Mouse (Mus musculus) thymus, postnatal 10 days (tissue): ENCODE data around the gene Cxadr.

Experiments used
- DNase-seq, 2 experiments: peaks; one replicate each; pipeline ENCODE4 v3.0.0; 2021; ENCODE audit warnings: low spot score in 2 of 2

Gene Cxadr

DNA sequence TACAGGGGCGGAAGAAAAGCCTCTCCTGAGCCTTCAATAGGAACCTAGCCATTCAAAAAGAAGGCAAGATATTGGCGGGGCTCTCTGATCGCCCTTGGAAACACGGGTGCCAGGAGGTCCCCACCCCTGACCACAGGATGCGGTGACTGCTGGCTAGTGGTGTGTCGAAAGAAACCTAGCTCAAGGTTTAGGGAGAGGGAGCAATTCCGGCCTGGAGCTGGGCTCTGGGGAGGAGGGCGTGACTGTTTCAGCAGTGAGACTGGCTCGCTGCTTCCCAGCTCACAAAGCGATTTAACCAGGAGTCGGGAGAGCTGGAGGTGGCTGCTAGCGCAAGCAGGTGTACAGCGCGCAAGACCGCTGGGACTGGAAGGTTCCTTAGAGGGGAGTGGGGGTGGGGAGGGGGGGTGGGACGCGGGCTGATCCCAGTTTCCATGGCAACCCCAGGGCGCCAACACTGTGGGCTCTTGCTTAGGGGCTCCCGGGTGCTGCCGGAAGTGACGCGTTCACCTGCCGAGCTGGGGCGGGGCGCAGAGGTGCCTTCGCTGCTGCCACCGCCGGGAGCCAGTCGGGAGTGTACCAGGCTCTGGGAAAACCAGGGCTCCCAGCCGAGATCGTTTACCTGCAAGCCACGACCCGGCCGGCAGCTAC, at the start of gene Cxadr:
Cxadr (plus strand) TSS at position 307 of the 648 bp plus-strand sequence.
- DNase-seq, result peak; percentile 70 to 74

DNA sequence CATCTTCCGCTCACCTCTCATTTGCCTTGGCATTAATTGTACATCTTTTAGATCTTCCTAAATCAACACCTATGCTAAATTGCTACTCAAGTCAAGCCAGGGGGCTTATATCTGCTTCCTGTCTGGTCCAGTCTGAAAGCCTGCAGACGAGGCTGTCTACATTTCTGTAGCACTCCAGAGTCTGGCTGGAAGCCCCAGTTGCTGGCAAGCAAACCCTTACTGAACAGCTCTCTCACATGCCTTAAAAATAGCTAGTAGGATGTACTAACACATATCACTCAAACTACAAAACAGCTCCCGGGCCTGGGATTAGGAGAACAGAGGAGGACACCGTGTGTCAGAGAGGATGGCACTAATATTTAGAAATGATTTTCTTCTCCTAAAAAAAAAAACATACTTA, 42.3 kb upstream of the Cxadr start:
- no peak for DNase-seq

DNA sequence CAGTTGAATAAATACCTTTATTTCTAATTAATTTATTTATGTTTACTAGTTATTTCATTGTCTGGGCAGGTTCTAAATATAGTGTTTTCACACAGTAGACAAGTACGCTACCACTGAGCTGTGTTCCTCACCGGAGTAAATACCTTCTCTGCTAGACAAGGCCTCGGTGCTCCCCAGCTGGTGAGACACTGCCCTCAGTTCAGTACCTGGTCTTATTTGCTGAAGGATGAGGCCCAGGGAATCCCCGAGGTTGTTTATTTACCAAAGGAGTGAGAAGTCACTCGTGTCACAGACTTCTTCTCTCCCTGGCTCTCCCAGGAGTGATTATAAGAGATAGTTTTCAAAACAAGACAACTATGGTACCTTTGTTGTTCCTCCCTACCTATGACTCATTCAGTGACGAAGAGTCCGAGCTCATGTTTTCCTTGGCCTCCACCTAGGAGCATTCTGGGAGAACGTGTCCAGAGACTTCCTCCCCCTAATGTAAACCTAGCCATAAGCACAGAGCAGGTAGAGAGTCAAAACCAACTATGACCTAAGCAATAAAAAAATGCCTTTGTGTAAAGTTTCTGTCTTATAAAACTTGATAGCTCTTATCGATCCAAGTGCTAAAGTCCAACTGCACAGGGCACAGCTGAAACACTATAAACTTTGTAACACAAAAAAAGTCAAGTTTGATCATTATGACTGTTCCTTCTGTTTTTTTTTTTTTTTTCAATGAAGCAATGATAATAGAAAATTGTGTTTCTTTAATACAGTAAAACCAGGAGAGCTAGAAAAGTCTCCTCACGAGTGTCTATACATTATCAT, 41.0 kb upstream of the Cxadr start:
- no peak for DNase-seq

DNA sequence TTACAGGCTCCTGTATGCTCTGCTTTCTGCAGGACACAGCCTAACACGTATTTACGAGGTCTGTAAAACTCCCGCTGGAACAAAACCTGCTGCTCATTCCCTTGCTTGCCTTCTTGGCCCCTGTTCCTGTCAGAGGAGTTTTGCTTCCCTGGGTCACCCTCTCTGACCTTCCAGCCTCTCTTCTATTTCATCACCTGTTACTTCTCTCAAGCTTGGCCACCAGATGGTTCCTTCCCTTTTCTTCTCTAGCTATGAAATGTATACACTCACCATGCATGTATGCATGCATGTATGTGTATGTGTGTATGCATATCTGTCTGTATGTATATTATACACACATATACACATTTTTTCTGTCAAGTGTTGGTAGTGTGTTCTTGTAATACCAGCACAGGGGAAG, 39.8 kb upstream of the Cxadr start:
- no peak for DNase-seq

DNA sequence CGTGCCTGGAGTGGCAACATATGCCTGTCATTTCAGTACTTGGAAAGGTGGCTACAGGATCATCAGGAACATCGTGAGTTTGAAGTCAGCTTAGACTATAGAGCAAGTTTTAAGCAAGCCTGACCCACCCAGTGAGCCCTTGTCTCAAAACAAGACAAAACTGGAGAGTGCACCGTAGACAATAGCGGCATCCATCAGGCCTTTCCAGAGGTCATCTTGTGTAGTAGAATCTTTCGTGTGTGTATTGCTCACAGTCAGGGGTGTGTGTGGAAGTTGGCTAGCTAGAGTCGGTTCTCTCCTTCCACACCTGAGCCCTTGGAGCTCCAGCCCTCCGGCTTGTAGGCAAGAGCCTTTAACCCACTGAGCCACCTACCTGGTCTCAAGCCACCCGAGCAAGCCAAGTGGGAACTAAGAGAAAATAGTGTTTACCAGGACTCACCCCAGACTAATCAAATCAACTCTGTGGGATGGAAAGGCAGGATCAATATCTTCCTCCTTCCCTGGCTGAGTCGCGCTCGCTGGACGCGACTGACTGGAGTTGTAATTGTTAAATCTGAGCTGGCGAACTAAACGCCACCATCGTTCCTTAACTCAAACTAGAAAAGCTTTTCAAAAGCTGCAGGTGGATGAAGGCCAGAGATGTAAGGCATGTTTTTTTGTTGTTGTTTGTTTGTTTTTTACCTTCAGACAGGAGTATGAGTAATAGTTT, 36.7 kb upstream of the Cxadr start:
- DNase-seq, result no peak

DNA sequence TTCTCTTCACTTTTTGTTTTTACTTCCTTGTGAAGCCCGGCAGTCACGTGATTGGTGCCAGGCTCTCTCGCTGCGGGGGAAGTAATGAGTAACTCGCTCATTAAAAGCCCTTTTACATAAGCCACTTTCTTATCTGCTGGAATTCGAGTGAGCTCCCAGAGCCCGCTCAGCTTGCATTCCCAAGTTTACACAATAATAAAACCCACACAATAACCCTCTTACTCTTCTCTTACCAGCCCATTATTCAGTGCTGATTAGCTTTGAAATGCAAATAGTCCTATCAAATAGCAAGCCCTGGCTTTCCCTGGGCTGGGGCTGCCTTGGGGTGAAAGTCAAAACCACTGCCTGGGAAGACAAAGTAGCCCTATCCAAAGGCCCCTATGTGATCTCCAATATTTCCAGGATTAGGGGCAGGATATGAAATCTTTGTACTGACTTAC, 36.1 kb upstream of the Cxadr start:
- DNase-seq, result peak in 1 of 2 experiments; percentile 10

DNA sequence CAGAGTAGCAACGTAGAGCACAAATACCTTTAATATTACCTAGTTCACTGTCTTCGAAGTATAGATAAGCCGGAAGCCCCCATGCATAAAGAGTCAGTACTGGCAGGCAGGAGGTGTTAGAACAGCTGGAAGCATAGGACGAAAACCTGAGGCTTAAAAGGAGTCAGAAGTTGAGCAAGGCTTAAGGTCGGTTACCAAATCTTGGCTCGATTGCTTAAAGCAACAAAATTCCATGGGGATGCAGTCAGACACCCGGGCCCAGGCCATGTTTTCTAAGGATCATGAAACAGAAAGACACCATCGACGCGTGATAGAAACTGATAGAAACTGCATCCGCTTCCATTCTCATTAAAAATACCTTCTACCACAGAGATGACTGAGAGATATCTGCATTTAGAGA, 35.5 kb upstream of the Cxadr start:
- DNase-seq, result no peak

DNA sequence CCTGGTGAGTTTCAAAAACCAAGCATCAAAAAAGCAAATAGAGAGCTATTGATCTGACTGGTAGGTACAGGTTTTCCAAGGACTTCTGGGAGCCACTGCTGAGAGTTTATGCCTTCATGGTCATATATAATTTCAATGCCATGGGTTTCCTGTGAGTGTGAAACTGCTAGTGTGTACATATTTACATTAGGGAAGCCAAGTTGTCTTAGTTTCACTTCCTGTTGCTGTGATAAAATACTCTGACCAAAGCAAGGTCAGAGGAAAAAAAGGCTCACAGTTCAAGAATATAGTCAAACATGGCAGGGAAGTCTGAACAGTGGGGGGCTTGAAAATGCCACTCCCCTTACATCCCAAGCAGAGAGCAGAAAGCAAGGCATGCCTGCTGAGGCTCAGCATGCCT, 33.8 kb upstream of the Cxadr start:
- no peak for DNase-seq

DNA sequence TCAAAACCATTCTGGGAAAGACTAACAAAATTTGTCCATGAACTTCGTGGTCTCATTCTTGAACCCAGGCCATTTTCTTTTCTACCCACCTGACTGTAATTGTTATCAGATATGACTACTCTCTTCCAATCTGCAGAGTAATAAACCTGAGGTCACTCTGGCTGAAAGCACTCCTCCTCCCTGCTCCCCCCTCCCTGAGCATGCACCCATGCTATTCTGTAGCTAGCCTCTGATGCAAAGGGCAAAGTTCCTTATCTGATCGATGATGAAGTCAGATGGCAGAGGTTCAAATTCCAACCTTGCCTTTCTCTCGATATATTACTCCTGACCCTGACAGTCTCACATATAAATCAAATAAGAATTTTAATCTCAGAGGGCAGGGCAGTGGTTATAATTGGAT, 33.1 kb upstream of the Cxadr start:
- no peak for DNase-seq

DNA sequence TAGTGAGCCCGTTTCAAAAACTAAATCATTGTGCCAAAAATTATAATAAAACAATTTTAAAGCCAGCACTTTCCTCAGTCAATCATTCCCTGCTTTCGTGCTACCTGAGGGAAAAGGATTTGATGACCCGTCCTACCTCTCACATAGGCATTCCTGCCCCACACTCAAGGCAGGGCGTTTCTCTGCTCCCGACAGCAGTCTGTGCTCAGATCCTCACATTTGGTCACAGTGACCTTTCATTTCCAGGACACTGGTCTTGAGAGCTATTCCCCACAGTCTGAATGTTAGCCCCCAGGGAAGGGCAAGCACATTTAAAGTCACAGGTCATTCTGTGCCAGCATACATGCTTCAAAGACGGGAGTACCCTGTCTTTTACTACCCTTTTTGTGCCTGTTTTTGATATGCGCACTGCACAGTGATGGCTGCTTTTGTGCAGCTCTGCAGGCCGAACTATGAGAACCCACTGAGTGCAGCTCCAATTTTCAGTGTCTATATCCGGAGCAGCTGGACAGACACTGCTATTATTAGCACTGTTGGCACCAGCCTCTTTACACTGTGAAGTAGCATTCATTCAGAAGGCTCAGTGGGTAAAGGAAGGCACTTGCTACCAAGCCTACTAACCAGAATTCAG, 26.3 kb upstream of the Cxadr start:
- DNase-seq, result no peak

DNA sequence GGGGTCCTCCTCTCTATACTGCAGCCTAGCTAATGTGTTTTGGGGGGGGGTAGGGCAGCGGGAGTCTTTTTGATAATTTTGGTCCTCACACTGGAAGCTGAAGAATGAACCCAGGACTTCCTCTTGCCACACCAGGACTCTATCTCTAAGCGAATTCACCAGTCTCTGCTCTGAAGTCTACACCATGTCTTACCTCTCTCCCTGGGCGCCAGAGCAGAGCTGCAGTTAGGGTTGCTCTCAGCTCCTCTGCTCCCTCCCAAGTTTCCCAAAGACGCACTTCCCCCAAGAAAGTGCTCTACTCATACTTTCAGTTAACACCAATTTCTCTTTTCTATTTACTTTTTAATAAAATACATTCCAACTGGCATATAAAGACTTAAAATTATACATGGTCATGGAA, 23.7 kb upstream of the Cxadr start:
- no peak for DNase-seq

DNA sequence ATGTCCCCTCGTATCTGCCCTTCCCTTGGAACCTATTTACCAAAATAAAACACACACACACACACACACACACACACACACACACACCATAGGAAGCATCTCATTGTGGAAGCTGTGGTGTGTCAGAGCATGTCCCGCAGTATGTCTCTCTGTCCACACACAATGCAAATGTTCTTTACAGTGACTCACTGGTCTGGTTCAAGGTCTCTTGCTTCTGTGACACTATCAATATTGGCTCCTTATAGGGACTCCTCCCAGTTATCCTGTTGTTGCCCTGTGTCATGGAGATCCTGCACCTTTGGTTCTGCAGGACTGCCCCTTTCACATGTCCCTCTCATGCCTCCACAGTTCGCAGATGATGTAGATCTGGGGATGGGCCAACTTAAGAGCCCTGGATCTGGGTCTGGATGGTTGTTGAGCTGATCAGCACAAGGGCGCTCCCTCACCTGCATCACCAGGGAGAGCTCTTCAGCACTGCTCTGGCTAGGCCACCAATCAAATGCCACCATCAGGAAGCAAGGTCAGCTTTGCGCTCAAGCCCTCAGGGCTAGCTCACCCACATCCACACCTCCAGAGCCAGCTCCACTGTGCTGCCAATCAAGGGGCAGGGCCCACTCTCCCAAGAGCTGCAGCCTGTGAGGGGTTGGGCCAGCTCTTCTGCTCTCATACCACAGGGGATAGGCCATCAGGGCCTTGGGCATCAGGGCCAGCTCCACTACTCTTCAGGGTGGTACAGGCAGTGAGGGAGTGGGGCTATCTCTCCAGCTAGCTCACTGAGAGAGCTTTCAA, 21.0 kb upstream of the Cxadr start:
- DNase-seq, result no peak

DNA sequence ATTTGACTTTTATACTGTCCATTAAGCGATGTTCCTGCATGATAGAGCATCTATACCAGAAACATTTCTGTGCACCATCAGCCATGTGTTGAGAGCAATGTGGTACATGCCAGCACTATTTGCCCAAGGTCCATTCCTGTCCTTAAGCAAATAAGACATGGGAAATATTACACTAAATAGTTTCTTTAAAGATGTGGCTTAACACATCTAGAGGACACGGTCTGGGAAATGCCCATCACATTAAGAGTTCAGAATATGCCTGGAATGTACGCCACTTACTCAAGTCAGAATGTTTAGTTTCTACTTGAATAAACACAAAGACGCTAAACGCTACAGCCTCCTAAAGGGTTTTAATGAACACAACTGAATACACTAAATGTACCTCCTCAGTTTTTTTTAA, 18.1 kb upstream of the Cxadr start:
- DNase-seq, result no peak

DNA sequence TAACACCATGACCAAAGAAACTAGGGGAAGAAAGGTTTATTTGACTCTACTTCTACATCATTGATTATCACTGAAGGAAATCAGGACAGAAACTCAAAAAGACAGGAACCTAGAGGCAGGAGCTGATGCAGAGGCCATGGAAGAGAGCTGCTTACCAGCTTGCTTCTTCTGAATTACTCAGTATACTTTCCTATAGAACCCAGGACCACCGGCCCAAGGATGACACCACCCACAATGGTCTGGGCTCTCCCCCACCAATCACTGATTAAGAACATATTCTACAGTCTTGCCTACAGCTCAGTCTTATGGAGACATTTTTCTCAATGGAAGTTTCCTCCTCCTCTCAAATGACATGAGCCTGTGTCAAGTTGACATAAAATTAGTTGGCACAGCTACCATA, 7.2 kb upstream of the Cxadr start:
- no peak for DNase-seq

DNA sequence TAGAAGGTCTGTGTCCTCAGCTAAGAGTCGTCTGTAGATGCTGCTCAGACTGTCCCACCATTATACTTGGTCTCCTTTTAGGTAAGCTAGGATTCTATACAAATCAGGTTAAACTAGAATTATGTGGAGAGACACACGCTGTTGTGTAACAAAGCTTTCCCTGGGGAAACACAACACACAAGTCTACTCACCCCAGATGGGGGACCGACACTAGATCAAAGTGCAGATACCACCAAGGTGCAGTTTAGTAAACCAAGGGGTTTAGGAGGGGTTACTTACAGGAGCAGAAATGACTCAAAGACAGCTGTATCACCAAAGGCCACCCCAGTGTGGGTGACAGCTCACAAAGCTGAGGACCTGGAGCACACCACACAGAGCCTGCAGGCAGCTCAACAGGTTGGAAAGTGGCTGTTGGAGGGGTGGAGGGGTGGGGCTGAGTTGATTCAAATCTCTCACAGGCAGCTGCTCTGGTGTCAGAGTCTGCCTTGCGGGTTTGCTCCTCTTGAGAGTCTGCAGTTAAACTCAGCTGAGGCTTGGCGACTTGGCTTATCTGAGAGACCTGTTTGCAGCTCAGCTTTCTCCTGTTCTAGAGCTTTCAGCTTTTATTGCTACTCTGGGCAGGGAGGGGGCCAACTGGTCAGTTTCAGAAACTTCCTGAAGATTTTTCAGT, 6.5 kb upstream of the Cxadr start:
- peak; percentile 49 to 56 for DNase-seq

DNA sequence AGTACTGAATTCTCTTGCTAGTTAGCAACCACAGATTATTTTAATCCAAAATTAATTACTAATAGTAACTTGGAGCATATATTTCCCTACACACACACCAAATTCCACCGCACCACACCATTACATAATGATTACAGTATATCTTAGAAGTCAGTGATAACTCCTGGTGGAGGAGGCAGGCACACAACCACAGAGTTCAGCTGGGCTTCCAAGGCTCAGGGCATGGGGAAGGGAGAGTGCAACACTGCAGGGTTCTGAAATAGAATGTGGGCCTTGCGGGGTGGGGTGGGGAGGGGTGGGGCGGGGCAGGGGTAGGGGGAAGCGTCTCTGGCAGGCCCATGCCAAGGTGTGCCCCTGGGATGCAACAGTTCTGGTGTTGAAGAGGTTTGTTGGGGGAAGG, 5.7 kb upstream of the Cxadr start:
- DNase-seq, result no peak

DNA sequence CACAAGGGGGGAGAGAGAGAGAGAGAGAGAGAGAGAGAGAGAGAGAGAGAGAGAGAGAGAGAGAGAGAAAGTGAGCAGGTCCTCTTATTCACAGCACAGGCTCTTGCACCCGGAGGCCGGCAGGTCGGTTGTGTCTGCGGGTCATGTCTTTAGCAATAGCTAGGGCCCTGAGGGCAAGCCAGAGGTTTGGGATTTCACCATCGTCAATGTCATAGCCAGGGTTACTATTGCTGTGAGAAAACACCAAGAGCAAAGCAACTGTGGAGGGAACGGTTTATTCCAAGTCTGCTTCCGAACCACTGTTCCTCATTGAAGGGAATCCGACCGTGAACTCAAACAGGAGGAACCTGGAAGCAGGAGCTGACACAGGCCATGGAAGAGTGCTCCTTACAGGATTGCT, 5.2 kb upstream of the Cxadr start:
- DNase-seq, result no peak

DNA sequence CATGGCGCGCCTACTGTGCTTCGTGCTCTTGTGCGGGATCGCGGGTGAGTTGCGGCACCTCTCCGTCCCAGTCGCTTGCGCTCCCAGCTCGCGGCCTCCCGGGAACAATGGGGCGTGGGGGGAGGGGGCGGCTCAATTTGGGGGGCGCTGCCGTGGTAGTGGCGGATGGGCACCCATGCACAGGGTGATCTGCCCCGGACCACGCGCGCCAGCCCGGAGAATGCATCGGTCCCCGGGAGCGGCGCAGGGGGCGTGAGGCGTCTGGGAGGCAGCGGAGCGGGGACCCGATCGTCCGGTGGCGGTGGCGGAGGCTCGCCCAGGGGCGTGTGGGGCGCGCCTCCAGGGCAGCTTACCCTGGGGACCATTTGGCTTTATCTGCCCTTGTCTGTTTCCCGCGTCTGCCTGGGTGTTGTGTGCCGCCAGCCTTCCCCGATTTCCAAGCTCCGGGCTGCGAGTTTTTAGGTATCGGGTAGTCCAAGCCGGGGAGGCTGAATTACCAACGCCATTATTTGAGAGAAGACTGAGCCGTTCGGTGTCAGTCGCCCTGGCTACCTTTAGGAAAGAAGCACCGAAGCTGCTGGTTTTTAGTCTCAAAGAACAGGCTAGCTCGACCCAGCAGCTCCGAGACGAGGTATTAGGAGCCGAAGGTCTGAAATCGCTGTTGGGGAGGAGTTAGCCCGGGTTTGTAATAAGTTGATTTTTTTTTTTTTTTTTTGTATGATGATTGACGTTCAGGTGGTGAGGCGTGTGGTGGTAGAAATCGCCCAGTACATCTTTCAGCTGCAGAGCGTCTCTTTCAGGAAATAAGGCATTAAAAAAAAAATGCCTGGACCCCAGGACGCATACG, 765 bp downstream of the Cxadr start:
- peak in 1 of 2 experiments; percentile 33 for DNase-seq

DNA sequence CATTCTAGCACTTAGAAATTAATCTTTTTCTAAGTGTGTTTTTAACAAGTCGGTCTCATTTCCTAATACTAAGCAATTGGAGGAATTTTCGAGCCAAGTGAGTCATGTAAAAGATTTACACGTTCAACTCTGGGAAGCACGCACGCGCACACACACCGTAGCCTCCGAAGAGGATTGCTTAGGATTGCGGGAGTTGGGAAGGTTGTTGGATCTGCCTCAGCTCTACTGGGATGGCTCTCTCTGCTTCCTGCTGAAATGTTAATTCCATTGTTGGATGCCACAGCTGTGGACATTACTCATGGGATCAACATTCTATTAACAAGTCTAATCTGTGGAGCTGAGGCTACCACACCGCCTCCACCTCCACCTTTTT, 1.4 kb downstream of the Cxadr start:
- DNase-seq, result no peak

DNA sequence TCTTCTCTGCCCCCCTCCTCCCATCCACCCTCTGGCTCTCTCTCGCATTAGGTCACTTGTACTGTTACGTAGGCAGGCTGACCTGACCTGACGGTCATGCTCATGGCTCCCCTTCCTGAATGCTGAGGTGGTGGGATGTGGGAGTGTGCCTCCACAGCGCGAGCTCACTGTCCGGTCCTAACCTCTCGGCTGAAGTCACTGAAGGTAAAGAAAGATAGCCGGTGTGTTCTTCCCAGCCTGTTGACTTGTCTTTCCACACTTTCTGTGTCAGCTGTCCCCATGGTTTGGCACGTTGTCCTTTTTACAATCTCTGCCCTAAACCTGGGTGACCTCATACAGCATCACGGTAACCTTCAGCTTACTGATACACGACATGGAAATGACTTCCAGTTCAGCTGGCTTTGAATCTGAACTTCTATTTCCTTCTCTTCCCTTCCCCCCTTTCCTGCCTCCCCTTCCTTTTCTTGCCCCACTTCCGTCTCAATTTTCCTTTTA, 4.4 kb downstream of the Cxadr start:
- no peak for DNase-seq
